Mouse (Mus musculus): ENCODE measurements around the gene Olfr309. TPM values are rescaled to one million over a fixed set of nuclear protein-coding genes. Genes with fewer than 3 reads are reported as not detected.
"Not testable (repeated sequence)": the region's sequence is repeated elsewhere in the genome, so short reads cannot be mapped to it uniquely, and the experiment has no call there.

The Olfr309 gene
- not detected in 2 replicates for polyA plus RNA-seq (2015; fragmentation: Nextera tagmentation; extraction: Ambion mirVana)

DNA sequence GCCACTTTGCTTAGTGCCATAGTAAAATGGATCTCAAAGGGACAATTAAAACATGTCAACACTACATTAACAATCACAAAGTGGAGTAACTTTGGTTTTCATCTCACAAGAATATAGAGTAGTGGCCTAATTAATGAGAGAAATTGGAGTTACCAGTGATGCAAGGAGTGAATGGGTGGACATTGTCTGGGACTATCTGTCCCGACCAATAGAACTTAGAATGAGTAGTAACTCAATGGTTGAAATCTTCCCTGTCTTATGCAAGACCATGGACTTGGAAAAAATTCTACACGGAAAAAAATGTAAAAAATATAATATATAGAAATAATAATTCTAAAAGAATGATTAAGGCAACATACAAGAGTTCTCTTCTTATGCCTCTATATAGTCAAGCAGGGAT, at the start of gene Olfr309:
Gene Olfr309 (minus strand): TSS at position 101 of the 400 bp plus-strand sequence.
- no peak for ATAC-seq (replicated peaks; ENCODE audit: low FRiP score, low read depth)

DNA sequence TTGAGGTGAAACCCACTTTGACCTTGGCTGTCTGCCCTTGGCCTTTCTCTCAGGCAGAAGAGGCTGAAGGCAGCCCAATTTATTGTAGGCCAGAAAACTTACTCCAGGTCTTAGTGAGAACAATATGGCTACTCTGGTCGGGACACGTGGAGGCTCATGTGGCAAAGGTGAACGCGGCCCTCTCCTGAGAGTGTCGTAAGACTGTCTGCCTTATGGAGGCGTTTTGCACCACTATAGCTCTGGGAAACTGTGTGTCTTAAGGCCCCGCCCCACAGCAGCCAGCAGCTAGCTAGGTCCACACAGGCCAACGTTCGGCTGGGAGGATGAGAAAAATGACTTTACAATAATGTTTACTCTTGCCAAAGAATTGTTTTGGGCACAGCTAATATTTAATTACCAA, 32.8 kb upstream of the Olfr309 start:
- H3K9me3 ChIP-seq (replicated peaks; ENCODE audit: low read length); H3K9ac ChIP-seq (ENCODE audit: low read depth, low read length); H3K27me3 ChIP-seq (ENCODE audit: insufficient read depth, low read length); ATAC-seq (replicated peaks; ENCODE audit: low FRiP score, low read depth); H3K4me3 ChIP-seq (replicated peaks; ENCODE audit: low read depth, low read length); H3K4me2 ChIP-seq (ENCODE audit: low read length); H3K4me1 ChIP-seq (replicated peaks; ENCODE audit: insufficient read depth, low read length); H3K36me3 ChIP-seq (ENCODE audit: insufficient read depth, low read length); DNase-seq (ENCODE audit: low spot score); H3K27ac ChIP-seq: not testable (repeated sequence)
- 88% methylated on average over 9 of the region's 9 CpGs for WGBS

More for the DNA sequence above, at the start of gene Olfr309:
- no peaks in the 10 kb centered on the region for H3K27me3 ChIP-seq (ENCODE audit: insufficient read depth, low read length)
- H3K9me3 ChIP-seq (replicated peaks; ENCODE audit: low read length) = no peaks in the 10 kb centered on the region
- 76% methylated on average over 2 of the region's 2 CpGs for WGBS
- H3K4me3 ChIP-seq (replicated peaks; ENCODE audit: low read depth, low read length) = no peak within 1 kb of the TSS
- no peak within 1 kb of the TSS for H3K27ac ChIP-seq
- TF ChIP-seq CTCF (IDR thresholded peaks at IDR 0.05; ENCODE audit: low read depth) = no peak
- H3K36me3 ChIP-seq (ENCODE audit: insufficient read depth, low read length) = no peaks in the 10 kb centered on the region
- no peak within 1 kb of the TSS for H3K9ac ChIP-seq (ENCODE audit: low read depth, low read length)
- no peaks in the 10 kb centered on the region for H3K4me1 ChIP-seq (replicated peaks; ENCODE audit: insufficient read depth, low read length)
- H3K4me2 ChIP-seq (ENCODE audit: low read length) = no peak within 1 kb of the TSS
- DNase-seq (ENCODE audit: low spot score) = no peak

DNA sequence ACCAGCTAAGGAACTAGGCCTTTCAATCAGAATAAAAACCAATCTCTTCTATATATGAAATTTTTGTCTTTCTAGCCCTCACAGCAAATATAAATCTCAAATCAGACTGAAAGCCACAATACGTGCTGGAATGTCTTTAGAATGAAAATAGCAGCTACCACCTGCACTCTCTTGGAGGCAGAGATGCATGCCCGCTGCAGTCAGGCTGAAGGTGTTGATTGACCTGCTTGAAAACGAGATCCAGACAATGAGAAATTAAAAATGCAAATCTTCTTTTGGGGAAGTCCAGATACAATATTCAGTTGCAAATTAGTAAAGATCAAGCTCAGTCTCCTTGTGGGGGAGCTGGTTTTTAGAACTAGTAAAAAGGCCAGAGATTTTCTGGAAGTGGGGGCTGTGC, 30.7 kb upstream of the Olfr309 start:
- Histone ChIP-seq H3K4me2 (ENCODE audit: low read length) (no peak overlapping the region), H3K27ac (no peak overlapping the region), H3K9me3 (replicated peaks; ENCODE audit: low read length) (no peaks in the 10 kb centered on the region), H3K36me3 (ENCODE audit: insufficient read depth, low read length) (no peaks in the 10 kb centered on the region), H3K27me3 (ENCODE audit: insufficient read depth, low read length) (no peaks in the 10 kb centered on the region), H3K9ac (ENCODE audit: low read depth, low read length) (no peak overlapping the region), H3K4me1 (replicated peaks; ENCODE audit: insufficient read depth, low read length) (no peaks in the 10 kb centered on the region), H3K4me3 (replicated peaks; ENCODE audit: low read depth, low read length) (no peak overlapping the region)
- WGBS = 72% methylated on average over 3 of the region's 3 CpGs
- no peak for TF ChIP-seq CTCF (IDR thresholded peaks at IDR 0.05; ENCODE audit: low read depth)
- DNase-seq (ENCODE audit: low spot score) (no peak), ATAC-seq (replicated peaks; ENCODE audit: low FRiP score, low read depth) (no peak)

DNA sequence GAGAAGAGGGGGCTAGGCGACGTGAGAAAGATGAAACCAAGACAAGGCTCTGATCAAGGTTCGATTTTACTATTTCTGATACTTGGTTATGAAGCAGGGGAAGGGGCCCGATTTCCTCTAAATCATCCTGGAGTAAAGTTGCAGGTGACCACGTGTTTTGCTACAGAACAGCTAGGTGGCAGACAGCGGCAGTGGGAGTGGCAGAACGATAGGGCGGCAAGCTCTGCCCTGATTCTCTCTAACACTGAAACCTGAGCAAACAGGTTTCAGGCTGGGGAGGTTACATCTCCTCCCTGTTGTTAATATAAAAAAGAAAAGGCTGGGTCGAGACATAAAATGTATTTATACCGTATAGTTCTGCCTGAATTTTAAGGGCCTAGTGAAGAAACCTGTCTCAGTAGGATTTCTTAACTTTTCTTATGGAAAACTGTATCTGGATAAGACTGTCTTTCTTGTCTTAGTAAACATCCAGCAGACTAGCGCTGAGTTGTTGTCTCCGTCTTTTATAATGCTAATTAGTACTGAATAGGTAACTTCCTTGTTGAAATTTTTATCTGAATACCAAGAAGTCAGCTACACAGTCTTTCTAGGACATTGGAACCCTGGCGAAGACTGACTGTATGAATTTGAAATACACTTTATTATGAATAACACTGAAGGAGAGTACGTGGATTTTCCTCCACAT, 29.5 kb upstream of the Olfr309 start:
- H3K9ac ChIP-seq (ENCODE audit: low read depth, low read length) = no peak overlapping the region
- no peaks in the 10 kb centered on the region for H3K4me1 ChIP-seq (replicated peaks; ENCODE audit: insufficient read depth, low read length)
- ATAC-seq (replicated peaks; ENCODE audit: low FRiP score, low read depth) = no peak
- 64% methylated on average over 14 of the region's 14 CpGs for WGBS
- DNase-seq (ENCODE audit: low spot score) = no peak
- H3K4me2 ChIP-seq (ENCODE audit: low read length) = no peak overlapping the region
- TF ChIP-seq CTCF (IDR thresholded peaks at IDR 0.05; ENCODE audit: low read depth) = no peak
- H3K27ac ChIP-seq = no peak overlapping the region
- no peaks in the 10 kb centered on the region for H3K9me3 ChIP-seq (replicated peaks; ENCODE audit: low read length)
- H3K36me3 ChIP-seq (ENCODE audit: insufficient read depth, low read length) = no peaks in the 10 kb centered on the region
- no peak overlapping the region for H3K4me3 ChIP-seq (replicated peaks; ENCODE audit: low read depth, low read length)
- no peaks in the 10 kb centered on the region for H3K27me3 ChIP-seq (ENCODE audit: insufficient read depth, low read length)

DNA sequence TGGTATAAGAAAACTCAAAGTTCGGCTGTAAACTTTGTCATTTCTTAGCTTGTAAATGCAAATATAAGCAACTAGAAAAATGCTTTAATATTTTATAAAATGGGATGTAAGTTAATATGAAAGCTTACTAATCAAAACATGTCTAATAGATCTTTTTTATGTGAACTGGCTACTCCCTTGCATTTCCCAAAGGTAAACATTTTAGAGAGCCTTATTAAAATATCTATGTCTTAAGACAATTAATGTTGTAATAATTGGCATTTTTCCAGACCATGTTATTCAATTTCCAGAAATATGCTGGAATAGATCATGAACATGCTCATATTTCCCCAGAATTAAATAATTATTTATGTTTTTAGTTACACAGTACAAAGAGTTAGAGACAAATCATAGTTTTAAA, 24.0 kb upstream of the Olfr309 start, which contains the start of gene Olfr307:
Gene Olfr307 (minus strand): TSS at position 101 of the 400 bp plus-strand sequence.
- no peaks in the 10 kb centered on the region for H3K9me3 ChIP-seq (replicated peaks; ENCODE audit: low read length)
- H3K4me1 ChIP-seq (replicated peaks; ENCODE audit: insufficient read depth, low read length) = no peaks in the 10 kb centered on the region
- TF ChIP-seq CTCF (IDR thresholded peaks at IDR 0.05; ENCODE audit: low read depth) = no peak
- no peak for ATAC-seq (replicated peaks; ENCODE audit: low FRiP score, low read depth)
- H3K9ac ChIP-seq (ENCODE audit: low read depth, low read length) = no peak within 1 kb of the TSS
- H3K27me3 ChIP-seq (ENCODE audit: insufficient read depth, low read length) = no peaks in the 10 kb centered on the region
- H3K4me2 ChIP-seq (ENCODE audit: low read length) = no peak within 1 kb of the TSS
- no peak for DNase-seq (ENCODE audit: low spot score)
- no peaks in the 10 kb centered on the region for H3K36me3 ChIP-seq (ENCODE audit: insufficient read depth, low read length)
- H3K27ac ChIP-seq = no peak within 1 kb of the TSS
- no peak within 1 kb of the TSS for H3K4me3 ChIP-seq (replicated peaks; ENCODE audit: low read depth, low read length)
- 72% methylated on average over 1 of the region's 1 CpGs for WGBS

DNA sequence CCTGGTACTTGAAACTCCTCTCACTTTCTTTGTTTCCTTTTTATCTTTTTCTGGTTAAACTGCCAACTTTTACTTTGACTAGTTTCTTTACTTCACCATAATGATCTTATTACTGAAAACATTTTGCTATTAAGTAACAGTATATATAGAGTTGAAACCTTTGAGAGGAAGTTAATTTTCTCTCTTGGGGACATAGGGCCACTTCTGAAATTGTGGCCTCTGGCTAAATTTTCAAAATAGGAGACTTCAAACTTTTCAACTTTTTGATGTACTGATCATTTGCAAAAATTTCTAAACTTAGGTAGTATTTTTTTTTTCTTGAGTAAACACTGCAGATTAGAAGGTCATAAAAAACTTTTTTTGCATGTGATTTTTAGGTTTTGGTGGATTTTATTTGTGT, 12.0 kb upstream of the Olfr309 start, which contains the start of gene Olfr308:
Gene Olfr308 (minus strand): TSS at position 101 of the 400 bp plus-strand sequence.
- Histone ChIP-seq H3K4me1 (replicated peaks; ENCODE audit: insufficient read depth, low read length) (no peaks in the 10 kb centered on the region), H3K27me3 (ENCODE audit: insufficient read depth, low read length) (no peaks in the 10 kb centered on the region), H3K4me2 (ENCODE audit: low read length) (no peak within 1 kb of the TSS), H3K4me3 (replicated peaks; ENCODE audit: low read depth, low read length) (no peak within 1 kb of the TSS), H3K36me3 (ENCODE audit: insufficient read depth, low read length) (no peaks in the 10 kb centered on the region), H3K9ac (ENCODE audit: low read depth, low read length) (no peak within 1 kb of the TSS), H3K9me3 (replicated peaks; ENCODE audit: low read length) (no peaks in the 10 kb centered on the region), H3K27ac (no peak within 1 kb of the TSS)
- no peak for DNase-seq (ENCODE audit: low spot score)
- TF ChIP-seq CTCF (IDR thresholded peaks at IDR 0.05; ENCODE audit: low read depth) = no peak
- ATAC-seq (replicated peaks; ENCODE audit: low FRiP score, low read depth) = no peak

DNA sequence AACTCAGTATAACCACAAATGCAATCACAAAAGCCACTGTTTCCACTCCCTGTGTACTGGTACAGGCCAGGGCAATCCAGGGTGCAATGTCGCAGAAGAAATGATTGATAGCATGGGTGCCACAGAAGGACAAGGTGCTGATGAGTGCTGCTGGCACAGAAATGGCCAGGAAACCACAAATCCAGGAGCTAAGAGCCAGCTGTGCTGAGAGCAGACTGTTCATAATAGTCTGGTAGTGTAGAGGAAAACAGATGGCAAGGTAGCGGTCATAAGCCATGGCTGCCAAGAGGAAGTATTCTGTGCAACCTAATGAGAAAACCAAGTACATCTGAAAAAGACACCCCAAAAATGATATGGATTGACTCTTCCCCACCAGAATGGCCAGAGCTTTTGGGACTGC, 7.8 kb upstream of the Olfr309 start:
- no peak overlapping the region for H3K9ac ChIP-seq (ENCODE audit: low read depth, low read length)
- no peaks in the 10 kb centered on the region for H3K4me1 ChIP-seq (replicated peaks; ENCODE audit: insufficient read depth, low read length)
- DNase-seq (ENCODE audit: low spot score) (no peak), ATAC-seq (replicated peaks; ENCODE audit: low FRiP score, low read depth) (no peak)
- H3K4me3 ChIP-seq (replicated peaks; ENCODE audit: low read depth, low read length) = no peak overlapping the region
- WGBS = 89% methylated on average over 2 of the region's 2 CpGs
- no peak overlapping the region for H3K4me2 ChIP-seq (ENCODE audit: low read length)
- H3K27me3 ChIP-seq (ENCODE audit: insufficient read depth, low read length) = no peaks in the 10 kb centered on the region
- H3K27ac ChIP-seq = no peak overlapping the region
- H3K9me3 ChIP-seq (replicated peaks; ENCODE audit: low read length) = no peaks in the 10 kb centered on the region
- no peak for TF ChIP-seq CTCF (IDR thresholded peaks at IDR 0.05; ENCODE audit: low read depth)
- H3K36me3 ChIP-seq (ENCODE audit: insufficient read depth, low read length) = no peaks in the 10 kb centered on the region

Measured in kidney, postnatal 0 days (tissue).